ENCODE assay signal across 9 mouse cellular contexts in the genomic region with DNA sequence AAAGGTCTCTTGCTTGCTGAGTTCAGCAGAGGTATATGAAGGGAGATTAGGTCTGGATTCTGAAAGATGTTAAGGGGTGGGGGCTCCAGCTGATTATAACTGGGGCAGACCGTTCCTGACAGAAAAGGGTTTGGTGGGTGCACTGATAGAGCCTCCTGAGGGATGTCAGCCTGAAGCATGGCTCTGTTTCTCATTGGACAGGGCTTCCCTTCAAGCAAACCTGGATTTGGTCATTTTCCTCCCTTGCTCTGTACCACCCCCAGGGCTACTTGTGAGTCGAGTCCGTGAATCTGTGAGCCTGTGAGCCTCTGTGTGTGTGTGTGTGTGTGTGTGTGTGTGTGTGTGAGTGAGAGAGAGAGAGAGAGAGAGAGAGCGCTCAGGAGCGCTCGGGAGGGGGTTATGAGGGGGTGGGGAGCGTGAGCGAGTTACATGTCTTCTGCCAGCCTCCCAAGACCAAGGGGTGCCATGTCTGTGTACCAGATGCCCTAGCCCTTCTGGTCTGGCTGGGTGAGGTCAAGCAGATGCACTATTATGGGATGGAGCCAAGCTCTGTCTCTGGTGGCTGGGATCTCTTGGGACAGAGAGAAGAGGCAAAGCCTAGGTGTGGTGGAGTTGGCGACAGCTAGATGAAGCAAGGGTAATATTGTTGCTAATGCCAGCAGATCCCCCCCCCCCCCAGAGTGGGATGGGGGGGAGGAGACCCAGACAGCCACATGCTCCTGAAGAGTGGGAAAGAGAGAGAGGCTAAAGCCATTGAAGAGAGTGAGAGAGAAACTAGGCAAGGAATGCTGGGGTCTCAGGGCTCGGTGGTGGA. TPM values are rescaled to one million over a fixed set of nuclear protein-coding genes. Genes with fewer than 3 reads are reported as not detected.
DNase-seq lines count a peak whose midpoint lies in the region; ATAC-seq and TF ChIP-seq lines count a peak whose summit lies in the region.
"Had no signal": no experiment of that assay in that cellular context is flagged by ENCODE, and none has a peak within 500 bp of the region (broad histone marks: within the 10 kb centered on the region; RNA-seq: fewer than 3 reads in every experiment).

No protein-coding gene starts in this region.

- peak overlapping the region; percentile 92 for H3K4me2 ChIP-seq in forebrain, postnatal 0 days (ENCODE audit: low read depth)

- intact Hi-C loops in heart, adult 2 months (cut with DNase I): loop anchor here (1.0 to 5.0 kb wide), 2 partner anchors 37 to 187 kb away; no protein-coding TSS in a partner anchor
- intact Hi-C loops in heart, postnatal 25 days (cut with DNase I): loop anchor here (5.0 kb wide), 2 partner anchors 92 to 117 kb away; partner anchors contain the start of gene Wasf2

- no peak for TF ChIP-seq CTCF in heart, adult 2 months (IDR thresholded peaks at IDR 0.05)
- TF ChIP-seq CTCF in forebrain, postnatal 0 days (IDR thresholded peaks at IDR 0.05; ENCODE audit: low read depth): no peak

- peak overlapping the region; percentile 96 for H3K27ac ChIP-seq in heart, adult 2 months
- H3K27ac ChIP-seq in forebrain, postnatal 0 days (ENCODE audit: low read depth, low read length): no peak overlapping the region
- H3K27ac ChIP-seq in midbrain, embryonic 10.5 days (replicated peaks): peak overlapping the region; percentile 46; the same call in 1 of the 2 replicates
- H3K27ac ChIP-seq: macrophage had no signal

- no peaks in the 10 kb centered on the region for H3K9me3 ChIP-seq in forebrain, postnatal 0 days (ENCODE audit: low read length)
- no peaks in the 10 kb centered on the region for H3K9me3 ChIP-seq in midbrain, embryonic 10.5 days (replicated peaks)

- no peak overlapping the region for H3K4me3 ChIP-seq in heart, adult 2 months
- peak overlapping the region; percentile 91 for H3K4me3 ChIP-seq in forebrain, postnatal 0 days (ENCODE audit: low read depth, low read length)
- H3K4me3 ChIP-seq in midbrain, embryonic 10.5 days: peak overlapping the region; percentile 96

- ATAC-seq in forebrain, postnatal 0 days: no peak

- H3K79me2 ChIP-seq in heart, adult 2 months (replicated peaks; ENCODE audit: control insufficient read depth, insufficient read depth, low read length): peaks cover 7% of the 10 kb centered on the region

- H3K27me3 ChIP-seq in heart, adult 2 months (ENCODE audit: control insufficient read depth, insufficient read depth, low read length): no peaks in the 10 kb centered on the region
- peaks cover 6% of the 10 kb centered on the region for H3K27me3 ChIP-seq in forebrain, postnatal 0 days (ENCODE audit: insufficient read depth, low read length)
- peaks cover 11% of the 10 kb centered on the region for H3K27me3 ChIP-seq in midbrain, embryonic 10.5 days (ENCODE audit: low read depth, poor library complexity, severe bottlenecking)

- H3K9ac ChIP-seq in heart, adult 2 months (ENCODE audit: low read depth, low read length): no peak overlapping the region
- H3K9ac ChIP-seq in forebrain, postnatal 0 days: peak overlapping the region; percentile 98; the same call in 1 of the 2 replicates

- TF ChIP-seq EP300 in heart, adult 2 months (IDR thresholded peaks at IDR 0.05; ENCODE audit: insufficient read depth, low read depth, low read length): no peak

- no peaks in the 10 kb centered on the region for H3K36me3 ChIP-seq in heart, adult 2 months (ENCODE audit: control insufficient read depth, insufficient read depth, low read length)
- peaks cover 2% of the 10 kb centered on the region; the same call in 1 of the 2 replicates for H3K36me3 ChIP-seq in forebrain, postnatal 0 days (ENCODE audit: insufficient read depth)
- H3K36me3 ChIP-seq in midbrain, embryonic 10.5 days: peaks cover 6% of the 10 kb centered on the region; the same call in 1 of the 2 replicates

- H3K4me1 ChIP-seq in heart, adult 2 months (ENCODE audit: control insufficient read depth, insufficient read depth, low read length): peaks cover 18% of the 10 kb centered on the region
- peaks cover 33% of the 10 kb centered on the region for H3K4me1 ChIP-seq in forebrain, postnatal 0 days (ENCODE audit: insufficient read depth)
- peaks cover 96% of the 10 kb centered on the region for H3K4me1 ChIP-seq in midbrain, embryonic 10.5 days

- DNase-seq in heart, adult 2 months: peak; percentile 10 to 26
- no peak for DNase-seq in heart, postnatal 25 days (ENCODE audit: low spot score)
- peak; percentile 72 for DNase-seq in brain, adult 2 months (ENCODE audit: low read depth, low spot score)
- DNase-seq in forebrain, postnatal 0 days: no peak
- no peak for DNase-seq in midbrain, embryonic 10.5 days (ENCODE audit: low spot score)
- no peak for DNase-seq in spleen, postnatal 14 days (ENCODE audit: low spot score in 2 of 2)
- DNase-seq in urinary bladder, adult 2 months (ENCODE audit: low spot score): no peak
- no peak for DNase-seq in layer of hippocampus, adult 9-10 months (ENCODE audit: low spot score)

- WGBS in heart, adult 2 months: 34% methylated on average over 10 of the region's 10 CpGs
- 18% methylated on average over 10 of the region's 10 CpGs for WGBS in forebrain, postnatal 0 days
- WGBS in midbrain, embryonic 10.5 days: 24% methylated on average over 10 of the region's 10 CpGs

- no peak for TF ChIP-seq POLR2A in heart, adult 2 months (IDR thresholded peaks at IDR 0.05; ENCODE audit: insufficient read depth, low read depth, low read length)

RNA-seq across cellular contexts. Expression of gene Ahdc1, which starts 4.0 kb away (rescaled TPM):
- total RNA-seq in heart, adult 2 months (2021): 10 to 100 TPM; 42.6 to 50.9 TPM
- polyA plus RNA-seq in heart, adult 2 months (2012; rRNA removed): 19.5 and 21.8 TPM in 2 replicates
- 10 to 100 TPM; 43.2 to 50.4 TPM for total RNA-seq in heart, postnatal 25 days (2021)
- total RNA-seq in forebrain, postnatal 0 days (2014; rRNA removed): 56.7 and 82.4 TPM in 2 replicates
- 7.6 and 8.4 TPM in 2 replicates for polyA plus RNA-seq in forebrain, postnatal 0 days (2015; fragmentation: Nextera tagmentation; extraction: Ambion mirVana)
- 5.7 and 5.8 TPM in 2 replicates for polyA plus RNA-seq in midbrain, embryonic 10.5 days (2016; fragmentation: Nextera tagmentation; extraction: Ambion mirVana)
- polyA plus RNA-seq in urinary bladder, adult 2 months (2012; rRNA removed): 5.3 and 13.3 TPM in 2 replicates

RNA-seq across cellular contexts. Expression of gene Fgr, which starts 41.2 kb away (rescaled TPM):
- total RNA-seq in heart, adult 2 months (2021): under 1 TPM; 0.43 to 0.47 TPM
- 0.73 and 1.7 TPM in 2 replicates for polyA plus RNA-seq in heart, adult 2 months (2012; rRNA removed)
- under 1 TPM; 0.26 to 0.39 TPM for total RNA-seq in heart, postnatal 25 days (2021)
- not detected in 2 replicates for total RNA-seq in forebrain, postnatal 0 days (2014; rRNA removed)
- 0.06 TPM in 2 replicates for polyA plus RNA-seq in forebrain, postnatal 0 days (2015; fragmentation: Nextera tagmentation; extraction: Ambion mirVana)
- polyA plus RNA-seq in midbrain, embryonic 10.5 days (2016; fragmentation: Nextera tagmentation; extraction: Ambion mirVana): 0.05 and 0.10 TPM in 2 replicates
- polyA plus RNA-seq in urinary bladder, adult 2 months (2012; rRNA removed): 1.3 and 1.8 TPM in 2 replicates

Comparison
In these comparisons a context has a peak if more than half of its experiments do, and no peak if none do; other contexts are left out.
1. DNase-seq: peak in heart, adult 2 months (2 of 2) and brain, adult 2 months (single experiment); none in heart, postnatal 25 days (single experiment), forebrain, postnatal 0 days (single experiment), midbrain, embryonic 10.5 days (single experiment), spleen, postnatal 14 days (0 of 2), urinary bladder, adult 2 months (single experiment) and layer of hippocampus, adult 9-10 months (single experiment).